8 mouse cellular contexts compared by ENCODE assay signal in the genomic region with DNA sequence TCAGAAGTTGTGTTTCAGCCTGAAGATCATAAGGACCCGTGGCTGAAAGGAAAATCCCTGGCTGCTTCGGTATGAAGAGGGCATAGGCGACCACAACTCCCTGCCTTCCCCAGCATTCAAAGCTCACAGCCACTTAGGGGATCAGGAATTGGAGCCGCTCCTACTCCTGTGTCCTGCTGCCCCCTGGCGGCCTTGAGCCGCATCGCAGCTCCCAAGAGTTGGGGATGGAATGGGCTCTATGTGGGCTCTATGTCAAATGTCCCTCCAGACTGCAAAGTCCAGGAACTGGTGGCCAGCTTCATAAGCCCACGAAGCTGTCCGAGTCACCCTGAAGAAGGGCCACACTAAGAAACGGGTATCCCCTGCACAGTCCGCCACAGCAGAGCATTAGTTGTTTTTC. TPM values are rescaled to one million over a fixed set of nuclear protein-coding genes. Genes with fewer than 3 reads are reported as not detected.
DNase-seq lines count a peak whose midpoint lies in the region; ATAC-seq and TF ChIP-seq lines count a peak whose summit lies in the region.

No protein-coding gene starts in this region.

- peaks cover 8% of the 10 kb centered on the region for H3K9me3 ChIP-seq in G1E (replicated peaks)
- H3K9me3 ChIP-seq in forebrain, embryonic 13.5 days (replicated peaks), result no peaks in the 10 kb centered on the region
- H3K9me3 ChIP-seq in lung, postnatal 0 days (ENCODE audit: low read length), result no peaks in the 10 kb centered on the region

- H3K4me3 ChIP-seq in G1E (ENCODE audit: low read depth, low read length), result no peak overlapping the region
- no peak overlapping the region for H3K4me3 ChIP-seq in forebrain, embryonic 13.5 days
- no peak overlapping the region for H3K4me3 ChIP-seq in lung, postnatal 0 days (ENCODE audit: low read depth, low read length)

- TF ChIP-seq CTCF in G1E (IDR thresholded peaks at IDR 0.05; ENCODE audit: low read depth, low read length), result peak; percentile 94
- peak; percentile 97 for TF ChIP-seq CTCF in lung, postnatal 0 days (IDR thresholded peaks at IDR 0.05)

- H3K36me3 ChIP-seq in G1E (replicated peaks), result no peaks in the 10 kb centered on the region
- no peaks in the 10 kb centered on the region for H3K36me3 ChIP-seq in forebrain, embryonic 13.5 days (ENCODE audit: poor library complexity, severe bottlenecking)
- H3K36me3 ChIP-seq in lung, postnatal 0 days (ENCODE audit: insufficient read depth, low read length), result no peaks in the 10 kb centered on the region

- H3K4me1 ChIP-seq in G1E (ENCODE audit: insufficient read depth, low read depth, low read length), result peaks cover 13% of the 10 kb centered on the region
- no peaks in the 10 kb centered on the region for H3K4me1 ChIP-seq in forebrain, embryonic 13.5 days
- no peaks in the 10 kb centered on the region for H3K4me1 ChIP-seq in lung, postnatal 0 days (ENCODE audit: insufficient read depth, low read depth, low read length)

- no peak overlapping the region for H3K4me2 ChIP-seq in forebrain, embryonic 13.5 days
- no peak overlapping the region for H3K4me2 ChIP-seq in lung, postnatal 0 days (replicated peaks; ENCODE audit: low read depth, low read length)

- DNase-seq in G1E (ENCODE audit: low spot score), result no peak
- peak; percentile 76 for DNase-seq in layer of hippocampus, adult 9-10 months (ENCODE audit: low spot score)
- peak; percentile 80 for DNase-seq in lung, postnatal 0 days (ENCODE audit: low spot score)
- peak; percentile 75 for DNase-seq in ovary, postnatal 10 days (ENCODE audit: low spot score)
- peak; percentile 73 for DNase-seq in thymus, postnatal 0 days (ENCODE audit: low spot score)

- no peak overlapping the region for H3K27ac ChIP-seq in forebrain, embryonic 13.5 days
- no peak overlapping the region for H3K27ac ChIP-seq in lung, postnatal 0 days (ENCODE audit: low read length)

- 6% methylated on average over 11 of the region's 11 CpGs for WGBS in forebrain, embryonic 13.5 days
- 5% methylated on average over 11 of the region's 11 CpGs for WGBS in lung, postnatal 0 days

- H3K9ac ChIP-seq in forebrain, embryonic 13.5 days, result no peak overlapping the region
- H3K9ac ChIP-seq in lung, postnatal 0 days (replicated peaks; ENCODE audit: low read depth), result no peak overlapping the region

- peak; percentile 15; the same call in 1 of the 2 replicates for ATAC-seq in G1E (ENCODE audit: extremely low read depth, insufficient number of reproducible peaks, low FRiP score, poor library complexity, severe bottlenecking)
- peak; percentile 58; the same call in 1 of the 2 replicates for ATAC-seq in cerebellum, adult (ENCODE audit: insufficient number of reproducible peaks, low FRiP score, low TSS enrichment)
- peak; percentile 70; the same call in 1 of the 2 replicates for ATAC-seq in forebrain, embryonic 13.5 days
- ATAC-seq in hematopoietic stem cell, adult 5-6 weeks (replicated peaks in 1 of 2; ENCODE audit: insufficient read depth in 1 of 2, low FRiP score in 2 of 2, low TSS enrichment in 1 of 2, low read depth in 1 of 2, poor library complexity in 2 of 2, severe bottlenecking in 2 of 2), result peak; percentile 71 to 83
- ATAC-seq in lung, postnatal 0 days, result peak; percentile 80

- no peak for TF ChIP-seq EP300 in lung, postnatal 0 days (IDR thresholded peaks at IDR 0.05)

- peaks cover 45% of the 10 kb centered on the region for H3K27me3 ChIP-seq in G1E (ENCODE audit: insufficient read depth, low read length)
- peaks cover 19% of the 10 kb centered on the region for H3K27me3 ChIP-seq in forebrain, embryonic 13.5 days
- no peaks in the 10 kb centered on the region; the same call in 1 of the 2 replicates for H3K27me3 ChIP-seq in lung, postnatal 0 days (replicated peaks; ENCODE audit: insufficient read depth, low read length)

RNA-seq across cellular contexts. Expression of a gene that starts 12.2 kb away (rescaled TPM):
- total RNA-seq in G1E (2014; fragmentation: Nextera tagmentation) (50.2 and 53.6 TPM in 2 replicates), G1E (2017) (109 and 115 TPM in 2 replicates)
- polyA plus RNA-seq in G1E (2012), result 88.5 and 106 TPM in 2 replicates
- polyA plus RNA-seq in forebrain, embryonic 13.5 days (2015; fragmentation: Nextera tagmentation; extraction: Ambion mirVana), result 37.7 and 45.8 TPM in 2 replicates
- total RNA-seq in hematopoietic stem cell, adult 5-6 weeks (2017), result 627 and 791 TPM in 2 replicates
- polyA plus RNA-seq in lung, postnatal 0 days (2015; fragmentation: Nextera tagmentation; extraction: Ambion mirVana), result 530 and 579 TPM in 2 replicates
- polyA plus RNA-seq in thymus, postnatal 0 days (2015; fragmentation: Nextera tagmentation; extraction: Ambion mirVana), result 441 and 555 TPM in 2 replicates

RNA-seq across cellular contexts. Expression of a gene that starts 33.2 kb away (rescaled TPM):
- 424 and 464 TPM in 2 replicates for total RNA-seq in G1E (2014; fragmentation: Nextera tagmentation)
- total RNA-seq in G1E (2017), result 171 and 174 TPM in 2 replicates
- 362 and 363 TPM in 2 replicates for polyA plus RNA-seq in G1E (2012)
- 592 and 632 TPM in 2 replicates for polyA plus RNA-seq in forebrain, embryonic 13.5 days (2015; fragmentation: Nextera tagmentation; extraction: Ambion mirVana)
- total RNA-seq in hematopoietic stem cell, adult 5-6 weeks (2017), result 207 and 226 TPM in 2 replicates
- polyA plus RNA-seq in lung, postnatal 0 days (2015; fragmentation: Nextera tagmentation; extraction: Ambion mirVana), result 161 and 170 TPM in 2 replicates
- polyA plus RNA-seq in thymus, postnatal 0 days (2015; fragmentation: Nextera tagmentation; extraction: Ambion mirVana), result 423 and 446 TPM in 2 replicates

RNA-seq across cellular contexts. Expression of a gene that starts 39.2 kb away (rescaled TPM):
- total RNA-seq in G1E (2014; fragmentation: Nextera tagmentation) (7.0 and 14.1 TPM in 2 replicates), G1E (2017) (8.6 and 12.1 TPM in 2 replicates)
- polyA plus RNA-seq in G1E (2012), result 37.3 and 41.6 TPM in 2 replicates
- polyA plus RNA-seq in forebrain, embryonic 13.5 days (2015; fragmentation: Nextera tagmentation; extraction: Ambion mirVana), result 10.5 and 11.2 TPM in 2 replicates
- 4.3 and 15.9 TPM in 2 replicates for total RNA-seq in hematopoietic stem cell, adult 5-6 weeks (2017)
- polyA plus RNA-seq in lung, postnatal 0 days (2015; fragmentation: Nextera tagmentation; extraction: Ambion mirVana), result 11.2 and 12.2 TPM in 2 replicates
- polyA plus RNA-seq in thymus, postnatal 0 days (2015; fragmentation: Nextera tagmentation; extraction: Ambion mirVana), result 14.0 and 16.8 TPM in 2 replicates

RNA-seq across cellular contexts. Expression of a gene that starts 41.3 kb away (rescaled TPM):
- total RNA-seq in G1E (2014; fragmentation: Nextera tagmentation), result 3.0 and 5.0 TPM in 2 replicates
- 3.2 TPM in 2 replicates for total RNA-seq in G1E (2017)
- polyA plus RNA-seq in G1E (2012), result 2.4 and 2.8 TPM in 2 replicates
- polyA plus RNA-seq in forebrain, embryonic 13.5 days (2015; fragmentation: Nextera tagmentation; extraction: Ambion mirVana), result 20.8 and 24.3 TPM in 2 replicates
- total RNA-seq in hematopoietic stem cell, adult 5-6 weeks (2017), result 3.8 and 5.2 TPM in 2 replicates
- 4.7 and 6.1 TPM in 2 replicates for polyA plus RNA-seq in lung, postnatal 0 days (2015; fragmentation: Nextera tagmentation; extraction: Ambion mirVana)
- 1.3 and 1.8 TPM in 2 replicates for polyA plus RNA-seq in thymus, postnatal 0 days (2015; fragmentation: Nextera tagmentation; extraction: Ambion mirVana)

RNA-seq across cellular contexts. Expression of a gene that starts 45.4 kb away (rescaled TPM):
- total RNA-seq in G1E (2014; fragmentation: Nextera tagmentation) (not detected in 2 replicates), G1E (2017) (0.16 TPM in 1 of 2 replicates, not detected in the other)
- polyA plus RNA-seq in G1E (2012), result not detected in 2 replicates
- not detected in 2 replicates for polyA plus RNA-seq in forebrain, embryonic 13.5 days (2015; fragmentation: Nextera tagmentation; extraction: Ambion mirVana)
- total RNA-seq in hematopoietic stem cell, adult 5-6 weeks (2017), result 0.25 TPM in 1 of 2 replicates, not detected in the other
- 0.11 and 0.19 TPM in 2 replicates for polyA plus RNA-seq in lung, postnatal 0 days (2015; fragmentation: Nextera tagmentation; extraction: Ambion mirVana)
- 1.4 and 1.9 TPM in 2 replicates for polyA plus RNA-seq in thymus, postnatal 0 days (2015; fragmentation: Nextera tagmentation; extraction: Ambion mirVana)

Comparison
In these comparisons a context has a peak if more than half of its experiments do, and no peak if none do; other contexts are left out.
1. ATAC-seq: peak in every context shown above with its lines; median percentile 80 in lung, postnatal 0 days; 77 in hematopoietic stem cell, adult 5-6 weeks; 70 in forebrain, embryonic 13.5 days; 58 in cerebellum, adult; 15 in G1E.